Mouse (Mus musculus): ENCODE results near the gene Retsat. TPM values are rescaled to one million over a fixed set of nuclear protein-coding genes. Genes with fewer than 3 reads are reported as not detected.

The Retsat gene
- polyA plus RNA-seq, 1 experiment: 20.8 TPM

Other genes with a start within 250 kb of the Retsat start
- gene Tmem150a, start 243.0 kb upstream of the Retsat start, polyA plus RNA-seq (2012; fragmentation: generic; extraction: Trizol): 25.2 TPM
- gene Rnf181, start 231.5 kb upstream of the Retsat start, polyA plus RNA-seq (2012; fragmentation: generic; extraction: Trizol): 108 TPM
- 91.3 TPM for gene Vamp5, start 218.0 kb upstream of the Retsat start, polyA plus RNA-seq (2012; fragmentation: generic; extraction: Trizol)
- 147 TPM for gene Vamp8, start 207.8 kb upstream of the Retsat start, polyA plus RNA-seq (2012; fragmentation: generic; extraction: Trizol)
- 12.2 TPM for gene Ggcx, start 184.2 kb upstream of the Retsat start, polyA plus RNA-seq (2012; fragmentation: generic; extraction: Trizol)
- gene Mat2a, start 158.9 kb upstream of the Retsat start, polyA plus RNA-seq (2012; fragmentation: generic; extraction: Trizol): 165 TPM
- gene Sh2d6, start 76.8 kb upstream of the Retsat start, polyA plus RNA-seq (2012; fragmentation: generic; extraction: Trizol): 0.26 TPM
- 487 TPM for gene Capg, start 54.1 kb upstream of the Retsat start, polyA plus RNA-seq (2012; fragmentation: generic; extraction: Trizol)
- gene Elmod3, start 62 bp upstream of the Retsat start, polyA plus RNA-seq (2012; fragmentation: generic; extraction: Trizol): 5.1 TPM
- gene Tgoln1, start 18.5 kb downstream of the Retsat start, polyA plus RNA-seq (2012; fragmentation: generic; extraction: Trizol): 10.2 TPM
- gene Tcf7l1, start 190.8 kb downstream of the Retsat start, polyA plus RNA-seq (2012; fragmentation: generic; extraction: Trizol): 18.3 TPM